Mouse (Mus musculus) ovary, postnatal 10 days (tissue): Measurements from ENCODE around the gene Hemk1.

Source experiments
- DNase-seq: peaks from one replicate; pipeline ENCODE4 v3.0.0; 2022; ENCODE audit warnings: low spot score

Hemk1 gene

GRCm38 (mm10) chr9:107294249-107294648 is 43.9 kb downstream of the Hemk1 start:
- peak; percentile 71 for DNase-seq

GRCm38 (mm10) chr9:107290897-107291296 is 47.3 kb downstream of the Hemk1 start:
- peak; percentile 76 for DNase-seq

DNA sequence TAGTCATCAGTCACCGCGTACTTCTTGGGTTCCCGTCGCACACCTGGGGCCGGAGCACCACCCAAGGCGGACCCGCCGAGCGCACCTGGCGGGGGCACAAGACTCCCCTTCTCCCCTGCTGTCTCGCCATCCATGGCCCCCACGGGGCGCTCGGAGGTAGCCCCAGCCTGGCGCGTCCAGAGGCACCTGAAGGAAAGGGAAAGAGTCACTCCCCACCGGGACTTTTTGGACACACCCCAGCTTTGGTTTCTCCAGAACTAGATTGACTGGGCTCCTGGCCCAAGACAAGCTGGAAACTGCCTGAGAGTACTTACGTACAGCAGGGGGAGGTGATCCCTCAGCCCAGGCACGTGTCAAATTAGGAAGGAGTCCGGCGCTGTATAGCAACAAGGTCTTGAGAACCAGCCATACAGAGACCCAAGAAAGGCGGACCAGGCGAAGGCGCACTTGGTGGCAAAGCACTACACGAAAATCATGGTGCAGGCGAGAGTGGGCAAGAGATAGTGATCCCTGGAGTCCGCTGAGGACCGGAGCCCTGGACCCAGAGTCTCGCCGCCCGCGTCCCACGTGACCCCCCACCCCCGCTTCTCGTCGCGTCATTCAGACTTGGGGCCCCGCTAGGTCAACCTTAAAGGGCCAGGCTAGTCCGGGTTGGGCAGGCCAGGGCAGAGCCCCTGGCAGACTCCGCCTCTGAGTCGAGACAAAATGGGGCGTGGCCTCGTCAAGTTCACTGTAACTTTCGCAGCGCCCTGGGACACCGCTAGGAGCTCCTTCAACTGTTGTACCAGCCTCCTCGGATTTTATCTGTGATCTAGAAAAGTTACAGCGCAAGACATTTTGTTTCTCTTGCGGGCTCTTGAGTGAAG is 48.7 kb downstream of the Hemk1 start, which contains the start of gene Mapkapk3:
TSS of gene Mapkapk3 (minus strand) at position 667 of the 866 bp plus-strand sequence.
- no peak for DNase-seq

DNA sequence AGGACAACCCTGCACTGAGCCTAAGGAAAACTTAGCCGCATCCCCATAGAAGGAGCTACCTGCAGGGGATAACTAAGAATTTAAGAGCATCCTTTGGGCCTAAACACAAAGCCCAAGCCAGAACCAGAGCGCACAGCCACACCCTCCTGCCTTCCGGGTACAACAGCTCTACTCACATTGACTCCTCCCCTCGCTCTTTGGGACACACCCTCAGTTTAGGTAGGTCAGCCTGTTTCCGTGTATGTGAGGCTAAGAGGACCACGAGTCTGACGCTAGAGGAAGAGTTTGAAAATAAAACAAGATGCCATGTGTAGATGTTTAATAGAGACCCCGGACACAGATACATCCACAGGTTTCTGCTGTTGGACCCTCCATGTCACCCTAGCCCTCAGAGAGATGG is 49.4 kb downstream of the Hemk1 start:
- DNase-seq, result no peak

DNA sequence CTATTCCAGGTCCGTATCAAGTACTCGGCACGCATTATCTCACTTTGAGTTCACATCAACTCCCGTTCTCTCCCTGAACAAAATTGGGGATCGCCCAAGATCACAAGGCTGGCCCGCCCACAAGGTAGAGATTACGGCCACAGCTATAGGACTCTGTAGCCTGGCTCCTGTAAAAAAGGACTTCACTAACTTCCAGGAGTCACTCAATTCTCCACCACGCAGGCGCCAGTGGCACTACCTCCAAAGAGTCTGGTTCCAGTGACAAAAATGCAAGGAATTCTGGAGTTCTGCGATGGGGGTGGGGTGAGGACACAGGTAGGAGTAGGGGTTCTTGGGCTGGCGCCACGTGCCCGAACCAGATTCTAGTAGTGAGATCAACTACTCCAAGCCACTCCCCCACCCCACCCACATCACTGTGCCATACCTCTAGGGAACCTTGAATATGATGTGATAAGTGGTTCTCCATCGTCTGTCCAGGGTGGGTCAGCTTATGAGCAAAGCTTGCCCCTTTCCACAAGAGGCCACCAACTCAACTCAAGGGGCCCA is 50.0 kb downstream of the Hemk1 start:
- DNase-seq, result no peak

DNA sequence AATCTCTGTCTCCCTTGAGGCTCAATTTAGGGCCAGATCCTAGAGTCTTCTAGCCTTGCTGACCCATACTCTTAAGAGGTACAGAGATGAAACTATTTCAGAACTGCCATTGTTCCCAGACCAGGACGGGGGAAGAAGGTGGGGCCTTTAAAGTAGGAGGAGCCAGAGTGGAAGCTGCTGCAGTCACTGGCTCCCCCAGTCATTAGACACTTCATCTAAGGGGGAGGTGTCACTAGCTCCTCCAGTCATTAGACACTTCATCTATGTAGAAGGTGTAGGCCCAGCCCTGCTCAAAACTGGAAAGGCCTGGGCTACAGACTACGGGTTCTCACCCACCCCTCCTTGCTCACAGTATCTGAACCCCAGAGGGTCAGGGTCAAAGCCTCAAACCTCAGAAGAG is 50.9 kb downstream of the Hemk1 start:
- no peak for DNase-seq

DNA sequence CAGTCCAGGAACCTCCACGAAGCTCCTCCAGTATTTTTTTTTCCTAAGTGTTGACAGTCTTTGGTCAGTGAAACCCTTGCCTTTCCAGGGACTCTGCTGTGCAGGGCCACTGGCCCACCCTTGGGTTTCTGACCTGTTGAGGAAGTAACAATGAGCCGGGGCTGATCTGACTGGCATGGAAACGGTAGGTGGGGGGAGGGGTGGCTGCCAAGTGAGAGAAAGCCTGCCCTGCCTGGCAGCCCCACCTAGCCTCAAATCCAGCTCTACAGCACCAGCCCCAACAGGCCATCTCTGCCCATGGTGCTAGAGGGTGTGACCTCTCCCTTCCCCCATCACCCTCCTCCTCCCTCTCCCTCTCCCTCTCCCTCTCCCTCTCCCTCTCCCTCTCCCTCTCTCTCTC is 53.1 kb downstream of the Hemk1 start:
- no peak for DNase-seq

DNA sequence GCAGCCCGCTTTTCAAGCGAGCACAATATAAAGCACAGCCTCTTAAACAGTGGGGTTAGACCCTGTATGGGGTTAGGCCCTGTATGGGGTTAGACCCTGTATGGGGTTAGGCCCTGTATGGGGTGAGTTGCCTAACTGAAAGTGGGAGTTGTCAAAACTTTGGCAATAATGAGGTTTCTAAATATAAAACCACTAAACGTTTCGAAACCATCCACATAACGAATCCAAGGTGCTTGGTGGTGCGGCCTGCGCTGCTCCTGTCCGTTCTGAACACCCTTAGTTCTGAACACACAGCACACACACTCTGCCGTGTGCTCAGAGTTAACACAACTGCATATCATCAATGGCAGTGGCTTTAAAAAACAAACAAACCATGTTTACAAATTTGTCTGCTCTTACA is 55.2 kb downstream of the Hemk1 start:
- DNase-seq, result no peak

DNA sequence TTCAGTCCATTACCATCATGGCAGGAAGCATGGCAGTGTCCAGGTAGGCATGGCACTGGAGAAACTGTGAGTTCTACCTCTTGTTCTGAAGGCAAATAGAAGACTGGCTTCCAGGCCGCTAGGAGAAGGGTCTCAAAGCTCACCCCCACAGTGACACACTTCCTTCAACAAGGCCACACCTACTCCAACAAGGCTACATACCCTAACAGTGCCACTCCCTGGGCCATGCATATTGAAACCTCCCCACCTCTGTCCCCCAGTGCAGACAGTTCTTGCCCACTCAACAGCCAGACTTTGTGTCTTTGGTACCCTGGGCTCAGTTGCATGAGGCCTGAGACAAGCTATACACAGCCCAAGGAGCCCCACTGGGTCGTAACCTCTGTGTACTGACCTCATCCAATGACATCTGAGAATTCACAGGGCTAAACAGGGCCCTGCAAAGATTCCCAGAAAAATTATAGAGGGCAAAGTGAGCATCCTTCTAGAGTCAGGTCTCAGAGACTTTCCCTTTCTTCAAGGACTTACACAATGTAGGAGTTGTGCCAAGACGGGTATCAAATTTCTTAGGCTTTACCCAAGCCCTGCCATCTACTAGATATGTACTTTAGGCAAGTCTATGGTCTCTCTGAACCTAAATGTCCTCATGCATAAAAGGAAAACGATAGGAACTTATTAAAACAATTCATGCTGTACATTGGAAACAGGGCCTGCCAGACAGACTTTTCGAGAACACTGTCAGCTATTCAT is 56.7 kb downstream of the Hemk1 start:
- DNase-seq, result no peak

GRCm38 (mm10) chr9:107280322-107281027 is 57.7 kb downstream of the Hemk1 start:
- no peak for DNase-seq

DNA sequence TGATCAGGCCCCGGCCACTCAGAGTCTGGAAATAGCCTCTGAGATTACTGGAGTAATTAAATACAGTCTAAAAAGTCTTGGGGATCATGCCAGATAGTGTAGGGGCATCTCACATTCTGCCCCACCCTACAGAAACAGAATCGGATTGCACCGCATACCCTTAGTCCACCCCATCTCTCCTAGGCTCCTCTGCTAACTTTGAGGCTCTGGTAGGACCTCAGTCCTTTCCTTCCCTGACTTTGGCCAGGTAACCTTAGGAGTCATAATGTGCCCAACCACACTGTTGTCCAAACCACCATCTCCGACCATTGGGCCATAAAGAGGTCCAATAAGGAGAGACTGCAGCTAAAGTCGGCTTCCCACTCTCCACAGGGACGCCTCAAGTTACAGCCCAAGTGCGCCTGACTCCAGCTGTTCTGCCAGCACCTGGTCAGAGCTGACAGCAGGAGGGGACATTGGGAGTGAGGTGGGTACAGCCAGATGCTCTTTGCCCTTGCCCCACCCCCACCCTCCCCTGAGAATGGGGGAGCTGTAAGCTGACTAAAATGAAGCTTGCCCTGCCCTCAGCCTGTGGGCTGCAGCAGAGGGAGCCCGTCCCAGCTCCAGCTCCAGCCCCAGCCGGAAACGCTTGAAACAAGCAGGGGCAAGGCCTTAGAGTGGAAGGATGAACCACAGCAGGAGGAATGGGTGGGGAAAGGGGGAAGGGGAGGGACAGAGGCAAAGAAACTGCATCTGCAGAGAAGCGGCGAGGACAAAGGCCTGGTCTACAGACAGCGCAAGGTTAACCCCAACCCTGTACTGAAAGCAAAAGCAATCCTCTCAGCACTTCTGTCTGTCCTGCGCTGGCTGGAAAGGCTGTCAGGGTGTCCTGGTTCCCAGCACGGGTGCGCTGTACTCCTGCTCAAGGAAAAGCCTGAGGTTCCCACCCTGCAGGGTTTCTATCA is 58.5 kb downstream of the Hemk1 start:
- no peak for DNase-seq

DNA sequence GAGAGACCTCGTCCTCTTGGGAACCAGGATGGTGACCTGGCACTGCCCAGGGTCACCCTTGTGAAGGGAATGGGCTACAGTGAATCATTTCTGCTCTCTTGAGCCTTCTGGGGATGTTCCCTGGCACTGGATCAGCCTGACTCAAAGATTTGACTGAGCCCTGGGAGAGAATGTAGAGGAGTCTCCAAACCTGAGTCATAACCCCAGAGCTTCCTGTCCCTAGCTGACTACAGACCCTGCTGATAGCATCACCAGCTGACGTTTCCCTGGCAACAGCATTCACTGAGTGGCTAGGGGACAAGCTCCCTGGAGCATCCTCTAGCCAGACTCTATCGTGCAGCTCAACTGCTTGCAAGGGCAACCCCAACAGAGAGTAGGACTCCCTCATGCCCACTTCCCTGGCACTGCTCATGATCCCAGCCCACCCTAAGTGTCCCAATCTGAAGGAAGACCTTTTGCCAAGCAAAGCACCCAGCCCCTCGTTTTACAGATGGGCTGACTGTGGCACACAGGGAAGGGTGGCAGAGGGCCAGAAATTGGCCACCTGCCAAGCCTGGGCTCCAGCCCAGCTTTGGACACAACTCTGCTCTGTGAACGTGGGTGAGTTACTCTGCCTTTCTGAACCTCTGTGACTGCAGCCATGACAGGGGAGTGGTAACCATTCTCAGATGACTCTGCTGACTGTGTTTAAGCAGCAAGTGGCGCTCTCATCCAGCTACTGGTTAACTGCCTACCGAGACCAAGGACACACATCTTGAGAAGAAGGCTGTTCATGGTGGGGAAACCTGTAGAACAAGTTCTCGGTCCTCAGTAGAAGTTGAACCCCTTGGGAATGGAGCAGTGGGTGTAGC is 59.4 kb downstream of the Hemk1 start:
- no peak for DNase-seq

DNA sequence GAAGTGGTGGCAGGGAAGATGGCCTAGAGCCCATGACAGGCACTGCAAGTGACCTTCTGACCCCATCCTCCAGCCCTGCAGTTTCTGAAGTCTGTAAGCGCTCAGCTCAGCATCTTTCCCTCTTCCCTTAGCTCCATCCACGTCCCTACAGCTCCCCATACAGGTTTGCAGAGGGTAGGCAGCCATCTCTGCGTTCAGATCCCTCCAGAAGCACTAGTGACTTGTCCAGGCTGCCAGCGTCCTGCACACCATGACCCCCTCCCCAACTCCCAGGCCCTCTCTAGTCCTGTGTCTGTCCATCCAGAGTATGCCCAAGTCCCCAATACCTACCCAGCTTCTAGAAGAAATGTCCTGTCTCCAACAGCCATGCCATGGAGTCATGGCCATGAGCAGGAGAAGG is 60.0 kb downstream of the Hemk1 start:
- no peak for DNase-seq

GRCm38 (mm10) chr9:107277603-107278002 is 60.5 kb downstream of the Hemk1 start:
- no peak for DNase-seq
